Mouse (Mus musculus) right cerebral cortex, postnatal 14 days (tissue): Measurements from ENCODE around the gene Brinp1.

Experiments used
- DNase-seq: peaks from one replicate; pipeline ENCODE4 v3.0.0; 2022

The Brinp1 gene

GRCm38 (mm10) chr4:68954322-68954901 lies at the start of gene Brinp1:
Brinp1 (minus strand) TSS chr4:68954397.
- DNase-seq: peak; percentile 87

- DNase-seq: no peak
These were observed 3.1 kb upstream of the Brinp1 start for GRCm38 (mm10) chr4:68957265-68957664.

GRCm38 (mm10) chr4:68955621-68956020 lies 1.4 kb upstream of the Brinp1 start:
- DNase-seq: peak; percentile 8

- peak; percentile 23 for DNase-seq
These were observed 403 bp downstream of the Brinp1 start for GRCm38 (mm10) chr4:68953667-68954321.

GRCm38 (mm10) chr4:68953131-68953551 lies 1.1 kb downstream of the Brinp1 start:
- peak; percentile 4 for DNase-seq

GRCm38 (mm10) chr4:68950556-68950955 lies 3.6 kb downstream of the Brinp1 start:
- peak; percentile 69 for DNase-seq

- no peak for DNase-seq
These were observed 11.3 kb downstream of the Brinp1 start for GRCm38 (mm10) chr4:68942938-68943337.

GRCm38 (mm10) chr4:68930022-68930421 lies 24.2 kb downstream of the Brinp1 start:
- DNase-seq: no peak

- no peak for DNase-seq
These were observed 28.1 kb downstream of the Brinp1 start for GRCm38 (mm10) chr4:68926091-68926490.

- no peak for DNase-seq
These were observed 31.3 kb downstream of the Brinp1 start for GRCm38 (mm10) chr4:68922944-68923343.

- DNase-seq: no peak
These were observed 31.7 kb downstream of the Brinp1 start for GRCm38 (mm10) chr4:68922504-68922903.

GRCm38 (mm10) chr4:68920127-68920526 lies 34.1 kb downstream of the Brinp1 start:
- DNase-seq: no peak

GRCm38 (mm10) chr4:68910942-68911341 lies 43.3 kb downstream of the Brinp1 start:
- DNase-seq: no peak

- DNase-seq: peak; percentile 52
These were observed 47.6 kb downstream of the Brinp1 start for GRCm38 (mm10) chr4:68906417-68907210.

- no peak for DNase-seq
These were observed 63.7 kb downstream of the Brinp1 start for GRCm38 (mm10) chr4:68890526-68890925.

- no peak for DNase-seq
These were observed 67.9 kb downstream of the Brinp1 start for GRCm38 (mm10) chr4:68886276-68886675.

GRCm38 (mm10) chr4:68872028-68872427 lies 82.2 kb downstream of the Brinp1 start:
- DNase-seq: no peak

- DNase-seq: no peak
These were observed 88.9 kb downstream of the Brinp1 start for GRCm38 (mm10) chr4:68865135-68865767.

- no peak for DNase-seq
These were observed 89.5 kb downstream of the Brinp1 start for GRCm38 (mm10) chr4:68864668-68865067.

- no peak for DNase-seq
These were observed 97.3 kb downstream of the Brinp1 start for GRCm38 (mm10) chr4:68856868-68857267.

- DNase-seq: no peak
These were observed 104.5 kb downstream of the Brinp1 start for GRCm38 (mm10) chr4:68849671-68850070.

GRCm38 (mm10) chr4:68846976-68847375 lies 107.2 kb downstream of the Brinp1 start:
- DNase-seq: no peak

GRCm38 (mm10) chr4:68845964-68846363 lies 108.2 kb downstream of the Brinp1 start:
- peak; percentile 15 for DNase-seq
